Mouse (Mus musculus): ENCODE measurements around the gene Sema3b. TPM values are rescaled to one million over a fixed set of nuclear protein-coding genes. Genes with fewer than 3 reads are reported as not detected.
A peak's percentile ranks its signal among the peaks of the same experiment; 100 is the strongest.

Sema3b gene
- polyA plus RNA-seq, 1 experiment: not detected

GRCm38 (mm10) chr9:107552690-107553393 is 56.2 kb downstream of the Sema3b start:
- Histone ChIP-seq H3K27me3 (replicated peaks) (peaks cover 8% of the 10 kb centered on the region), H3K4me1 (peaks cover 77% of the 10 kb centered on the region), H3K4me3 (replicated peaks) (peak overlapping the region; percentile 96), H3K9me3 (no peaks in the 10 kb centered on the region), H3K36me3 (replicated peaks; ENCODE audit: low read length) (peaks cover 15% of the 10 kb centered on the region)
- no peak for TF ChIP-seq GATA1 (IDR thresholded peaks at IDR 0.05; ENCODE audit: borderline replicate concordance, low read length)
- TF ChIP-seq FLI1 (IDR thresholded peaks at IDR 0.05; ENCODE audit: low read length): no peak

- no peak for TF ChIP-seq GATA1 (IDR thresholded peaks at IDR 0.05; ENCODE audit: borderline replicate concordance, low read length)
- no peak for TF ChIP-seq FLI1 (IDR thresholded peaks at IDR 0.05; ENCODE audit: low read length)
- peak overlapping the region; percentile 96 for H3K4me3 ChIP-seq (replicated peaks)
- H3K9me3 ChIP-seq: no peaks in the 10 kb centered on the region
- H3K36me3 ChIP-seq (replicated peaks; ENCODE audit: low read length): peaks cover 6% of the 10 kb centered on the region
- peaks cover 77% of the 10 kb centered on the region for H3K4me1 ChIP-seq
- H3K27me3 ChIP-seq (replicated peaks): peaks cover 8% of the 10 kb centered on the region
These were observed 57.1 kb downstream of the Sema3b start for GRCm38 (mm10) chr9:107551890-107552355.

- H3K27me3 ChIP-seq (replicated peaks): peaks cover 8% of the 10 kb centered on the region
- H3K4me1 ChIP-seq: peaks cover 77% of the 10 kb centered on the region
- H3K4me3 ChIP-seq (replicated peaks): peak within 1 kb of the TSS; percentile 96
- peaks cover 2% of the 10 kb centered on the region for H3K36me3 ChIP-seq (replicated peaks; ENCODE audit: low read length)
- no peaks in the 10 kb centered on the region for H3K9me3 ChIP-seq
- TF ChIP-seq FLI1 (IDR thresholded peaks at IDR 0.05; ENCODE audit: low read length): no peak
- TF ChIP-seq GATA1 (IDR thresholded peaks at IDR 0.05; ENCODE audit: borderline replicate concordance, low read length): no peak
These were observed 57.7 kb downstream of the Sema3b start, which contains the start of gene Rassf1 for GRCm38 (mm10) chr9:107551117-107551889. Gene Rassf1 (plus strand): TSS chr9:107551555.

GRCm38 (mm10) chr9:107550491-107551116 is 58.4 kb downstream of the Sema3b start:
- Histone ChIP-seq H3K4me3 (replicated peaks) (peak overlapping the region; percentile 96), H3K36me3 (replicated peaks; ENCODE audit: low read length) (peaks cover 6% of the 10 kb centered on the region), H3K9me3 (no peaks in the 10 kb centered on the region), H3K4me1 (peaks cover 78% of the 10 kb centered on the region), H3K27me3 (replicated peaks) (peaks cover 8% of the 10 kb centered on the region)
- TF ChIP-seq FLI1 (IDR thresholded peaks at IDR 0.05; ENCODE audit: low read length) (no peak), GATA1 (IDR thresholded peaks at IDR 0.05; ENCODE audit: borderline replicate concordance, low read length) (no peak)

- TF ChIP-seq FLI1 (IDR thresholded peaks at IDR 0.05; ENCODE audit: low read length): no peak
- no peak for TF ChIP-seq GATA1 (IDR thresholded peaks at IDR 0.05; ENCODE audit: borderline replicate concordance, low read length)
- Histone ChIP-seq H3K27me3 (replicated peaks) (peaks cover 8% of the 10 kb centered on the region), H3K4me3 (replicated peaks) (no peak overlapping the region), H3K4me1 (peaks cover 87% of the 10 kb centered on the region), H3K9me3 (no peaks in the 10 kb centered on the region), H3K36me3 (replicated peaks; ENCODE audit: low read length) (peaks cover 17% of the 10 kb centered on the region)
These were observed 59.5 kb downstream of the Sema3b start for GRCm38 (mm10) chr9:107549297-107550074.

GRCm38 (mm10) chr9:107548820-107549219 is 60.2 kb downstream of the Sema3b start:
- Histone ChIP-seq H3K4me3 (replicated peaks) (no peak overlapping the region), H3K27me3 (replicated peaks) (peaks cover 8% of the 10 kb centered on the region), H3K36me3 (replicated peaks; ENCODE audit: low read length) (peaks cover 23% of the 10 kb centered on the region), H3K4me1 (peaks cover 85% of the 10 kb centered on the region), H3K9me3 (no peaks in the 10 kb centered on the region)
- TF ChIP-seq GATA1 (IDR thresholded peaks at IDR 0.05; ENCODE audit: borderline replicate concordance, low read length): no peak
- no peak for TF ChIP-seq FLI1 (IDR thresholded peaks at IDR 0.05; ENCODE audit: low read length)

- Histone ChIP-seq H3K27me3 (replicated peaks) (peaks cover 8% of the 10 kb centered on the region), H3K9me3 (no peaks in the 10 kb centered on the region), H3K36me3 (replicated peaks; ENCODE audit: low read length) (peaks cover 28% of the 10 kb centered on the region), H3K4me3 (replicated peaks) (peak overlapping the region; percentile 85), H3K4me1 (peaks cover 82% of the 10 kb centered on the region)
- TF ChIP-seq FLI1 (IDR thresholded peaks at IDR 0.05; ENCODE audit: low read length) (no peak), GATA1 (IDR thresholded peaks at IDR 0.05; ENCODE audit: borderline replicate concordance, low read length) (no peak)
These were observed 61.1 kb downstream of the Sema3b start for GRCm38 (mm10) chr9:107547957-107548356.

Other genes starting within 250 kb of the Sema3b start
- gene Cacna2d2, start 209.6 kb downstream of the Sema3b start, polyA plus RNA-seq (2012; ENCODE audit: insufficient read depth, low replicate concordance): not detected in 2 replicates
- 12.0 and 24.4 TPM in 2 replicates for gene Tmem115, start 75.3 kb downstream of the Sema3b start, polyA plus RNA-seq (2012; ENCODE audit: insufficient read depth, low replicate concordance)
- gene Cyb561d2, start 67.0 kb downstream of the Sema3b start, polyA plus RNA-seq (2012; ENCODE audit: insufficient read depth, low replicate concordance): 4.2 and 18.5 TPM in 2 replicates
- gene Nprl2, start 67.0 kb downstream of the Sema3b start, polyA plus RNA-seq (2012; ENCODE audit: insufficient read depth, low replicate concordance): 0.37 TPM in 1 of 2 replicates, not detected in the other
- gene Zmynd10, start 61.9 kb downstream of the Sema3b start, polyA plus RNA-seq (2012; ENCODE audit: insufficient read depth, low replicate concordance): 0.68 TPM in 1 of 2 replicates, not detected in the other
- 10.3 and 12.6 TPM in 2 replicates for gene Rassf1, start 57.7 kb downstream of the Sema3b start, polyA plus RNA-seq (2012; ENCODE audit: insufficient read depth, low replicate concordance)
- 23.3 and 103 TPM in 2 replicates for gene Tusc2, start 46.0 kb downstream of the Sema3b start, polyA plus RNA-seq (2012; ENCODE audit: insufficient read depth, low replicate concordance)
- gene Hyal2, start 41.3 kb downstream of the Sema3b start, polyA plus RNA-seq (2012; ENCODE audit: insufficient read depth, low replicate concordance): 10.8 and 11.8 TPM in 2 replicates
- gene Hyal1, start 32.3 kb downstream of the Sema3b start, polyA plus RNA-seq (2012; ENCODE audit: insufficient read depth, low replicate concordance): 1.6 and 2.6 TPM in 2 replicates
- 63.3 and 72.4 TPM in 2 replicates for gene Naa80, start 30.3 kb downstream of the Sema3b start, polyA plus RNA-seq (2012; ENCODE audit: insufficient read depth, low replicate concordance)
- gene Hyal3, start 28.4 kb downstream of the Sema3b start, polyA plus RNA-seq (2012; ENCODE audit: insufficient read depth, low replicate concordance): 0.31 TPM in 1 of 2 replicates, not detected in the other
- gene Ifrd2, start 21.6 kb downstream of the Sema3b start, polyA plus RNA-seq (2012; ENCODE audit: insufficient read depth, low replicate concordance): 32.1 and 34.9 TPM in 2 replicates
- gene Gnai2, start 26.1 kb upstream of the Sema3b start, polyA plus RNA-seq (2012; ENCODE audit: insufficient read depth, low replicate concordance): 1,319 and 1,886 TPM in 2 replicates
- gene Slc38a3, start 60.3 kb upstream of the Sema3b start, polyA plus RNA-seq (2012; ENCODE audit: insufficient read depth, low replicate concordance): not detected in 2 replicates
- not detected in 2 replicates for gene Gnat1, start 70.5 kb upstream of the Sema3b start, polyA plus RNA-seq (2012; ENCODE audit: insufficient read depth, low replicate concordance)
- not detected in 2 replicates for gene Sema3f, start 101.2 kb upstream of the Sema3b start, polyA plus RNA-seq (2012; ENCODE audit: insufficient read depth, low replicate concordance)
- 3.9 and 7.6 TPM in 2 replicates for gene Rbm5, start 161.8 kb upstream of the Sema3b start, polyA plus RNA-seq (2012; ENCODE audit: insufficient read depth, low replicate concordance)